Mouse (Mus musculus): Measurements from ENCODE around the gene Plxna1. TPM values are rescaled to one million over a fixed set of nuclear protein-coding genes. Genes with fewer than 3 reads are reported as not detected.

Plxna1 gene
- polyA plus RNA-seq, 1 experiment from 2014 or later: 69.4 TPM

Other genes with a start within 250 kb of the Plxna1 start
- 121 and 126 TPM in 2 replicates for gene Chchd6, start 233.0 kb upstream of the Plxna1 start, polyA plus RNA-seq (2015; fragmentation: Nextera tagmentation; extraction: Ambion mirVana)